Mouse (Mus musculus) erythroblast, embryonic 14.5 days (primary cell): ENCODE measurements around the gene Thap2. TPM values are rescaled to one million over a fixed set of nuclear protein-coding genes. Genes with fewer than 3 reads are reported as not detected.

Experiments used
- H3K27me3 ChIP-seq: 2 replicates; pipeline ENCODE4 v1.6.1; 2012; ENCODE audit warnings: inconsistent platforms; ENCODE audit not compliant: control insufficient read depth
- H3K36me3 ChIP-seq: 2 replicates; pipeline ENCODE4 v1.6.1; 2012; ENCODE audit warnings: mild to moderate bottlenecking, inconsistent platforms; ENCODE audit not compliant: control insufficient read depth
- H3K4me1 ChIP-seq: 2 replicates; pipeline ENCODE4 v1.6.1; 2012; ENCODE audit warnings: inconsistent platforms; ENCODE audit not compliant: control insufficient read depth
- H3K4me3 ChIP-seq: replicated peaks from 2 replicates; pipeline ENCODE3; 2012; ENCODE audit warnings: moderate library complexity, mild to moderate bottlenecking, inconsistent platforms
- H3K9me3 ChIP-seq: 2 replicates; pipeline ENCODE4 v1.6.1; 2012; ENCODE audit warnings: low read length, inconsistent platforms, mixed read lengths; ENCODE audit not compliant: control insufficient read depth
- GATA1 ChIP-seq: IDR thresholded peaks from 2 replicates; pipeline ENCODE4 v1.6.1; 2012; ENCODE audit warnings: low read length, inconsistent platforms, mixed read lengths
- TAL1 ChIP-seq: IDR thresholded peaks from 3 replicates; pipeline ENCODE4 v1.6.1; 2012; ENCODE audit warnings: low read length, inconsistent platforms, mixed read lengths
- polyA plus RNA-seq: library from polyadenylated mRNA; stranded (reverse); fragments of >175 nt; gene quantifications from 2 replicates; pipeline ENCODE4 v1.2.3, GENCODE M21; 2012

The Thap2 gene
- polyA plus RNA-seq, 1 experiment, result 1.1 TPM

- TF ChIP-seq GATA1 (no peak), TAL1 (no peak)
- H3K4me3 ChIP-seq, result no peak overlapping the region
- peaks cover 29% of the 10 kb centered on the region for H3K4me1 ChIP-seq
- peaks cover 12% of the 10 kb centered on the region for H3K36me3 ChIP-seq
- H3K9me3 ChIP-seq, result no peaks in the 10 kb centered on the region
- H3K27me3 ChIP-seq, result no peaks in the 10 kb centered on the region
Observed at GRCm38 (mm10) chr10:115358216-115358919, 25.9 kb downstream of the Thap2 start.

GRCm38 (mm10) chr10:115356106-115356505, 28.1 kb downstream of the Thap2 start:
- TF ChIP-seq TAL1 (no peak), GATA1 (no peak)
- H3K9me3 ChIP-seq, result no peaks in the 10 kb centered on the region
- peaks cover 12% of the 10 kb centered on the region for H3K36me3 ChIP-seq
- peaks cover 13% of the 10 kb centered on the region for H3K4me1 ChIP-seq
- no peak overlapping the region for H3K4me3 ChIP-seq
- H3K27me3 ChIP-seq, result no peaks in the 10 kb centered on the region

- H3K4me3 ChIP-seq, result no peak overlapping the region
- H3K27me3 ChIP-seq, result no peaks in the 10 kb centered on the region
- peaks cover 14% of the 10 kb centered on the region for H3K36me3 ChIP-seq
- no peaks in the 10 kb centered on the region for H3K9me3 ChIP-seq
- TF ChIP-seq TAL1, result no peak
- TF ChIP-seq GATA1, result no peak
- H3K4me1 ChIP-seq, result peaks cover 11% of the 10 kb centered on the region
Observed at GRCm38 (mm10) chr10:115355016-115355415, 29.2 kb downstream of the Thap2 start.

- Histone ChIP-seq H3K4me1 (peaks cover 11% of the 10 kb centered on the region), H3K27me3 (no peaks in the 10 kb centered on the region), H3K36me3 (peaks cover 14% of the 10 kb centered on the region), H3K4me3 (no peak overlapping the region), H3K9me3 (no peaks in the 10 kb centered on the region)
- TF ChIP-seq GATA1 (no peak), TAL1 (no peak)
Observed at GRCm38 (mm10) chr10:115354553-115354952, 29.7 kb downstream of the Thap2 start.

GRCm38 (mm10) chr10:115350810-115351397, 33.3 kb downstream of the Thap2 start:
- no peaks in the 10 kb centered on the region for H3K9me3 ChIP-seq
- TF ChIP-seq GATA1 (no peak), TAL1 (no peak)
- H3K4me3 ChIP-seq, result no peak overlapping the region
- H3K36me3 ChIP-seq, result peaks cover 4% of the 10 kb centered on the region
- H3K27me3 ChIP-seq, result no peaks in the 10 kb centered on the region
- peaks cover 12% of the 10 kb centered on the region for H3K4me1 ChIP-seq

- no peak for TF ChIP-seq GATA1
- no peak for TF ChIP-seq TAL1
Observed at GRCm38 (mm10) chr10:115349509-115349908, 34.7 kb downstream of the Thap2 start.

GRCm38 (mm10) chr10:115349029-115349428, 35.2 kb downstream of the Thap2 start:
- TF ChIP-seq TAL1, result no peak
- TF ChIP-seq GATA1, result no peak
- H3K4me1 ChIP-seq, result peaks cover 15% of the 10 kb centered on the region
- H3K4me3 ChIP-seq, result no peak overlapping the region
- H3K9me3 ChIP-seq, result peaks cover 4% of the 10 kb centered on the region; the same call in 1 of the 2 replicates
- no peaks in the 10 kb centered on the region for H3K27me3 ChIP-seq
- peaks cover 6% of the 10 kb centered on the region for H3K36me3 ChIP-seq

More at GRCm38 (mm10) chr10:115349509-115349908, 34.7 kb downstream of the Thap2 start:
- peaks cover 15% of the 10 kb centered on the region for H3K4me1 ChIP-seq
- H3K27me3 ChIP-seq, result no peaks in the 10 kb centered on the region
- no peak overlapping the region for H3K4me3 ChIP-seq
- H3K36me3 ChIP-seq, result peaks cover 6% of the 10 kb centered on the region
- peaks cover 4% of the 10 kb centered on the region; the same call in 1 of the 2 replicates for H3K9me3 ChIP-seq

- TF ChIP-seq GATA1, result no peak
- no peak for TF ChIP-seq TAL1
- Histone ChIP-seq H3K9me3 (peaks cover 4% of the 10 kb centered on the region; the same call in 1 of the 2 replicates), H3K36me3 (peaks cover 6% of the 10 kb centered on the region), H3K4me1 (peaks cover 15% of the 10 kb centered on the region), H3K4me3 (no peak overlapping the region), H3K27me3 (no peaks in the 10 kb centered on the region)
Observed at GRCm38 (mm10) chr10:115348131-115348530, 36.1 kb downstream of the Thap2 start.

GRCm38 (mm10) chr10:115346444-115346843, 37.8 kb downstream of the Thap2 start:
- Histone ChIP-seq H3K36me3 (peaks cover 16% of the 10 kb centered on the region), H3K4me3 (no peak overlapping the region), H3K9me3 (peaks cover 4% of the 10 kb centered on the region; the same call in 1 of the 2 replicates), H3K27me3 (no peaks in the 10 kb centered on the region), H3K4me1 (peaks cover 15% of the 10 kb centered on the region)
- no peak for TF ChIP-seq GATA1
